Mouse (Mus musculus) cortical plate, adult 2 months (tissue): Measurements from ENCODE around the gene E130114P18Rik.

Experiments
- CTCF ChIP-seq: fragments of 200-500 bp; IDR thresholded peaks from 2 replicates; pipeline ENCODE4 v1.5.1; 2011; ENCODE audit warnings: mild to moderate bottlenecking, control low read depth, low read length; ENCODE audit not compliant: insufficient read depth; ENCODE audit errors: extremely low read depth
- POLR2A ChIP-seq: fragments of 200-500 bp; IDR thresholded peaks from 2 replicates; pipeline ENCODE4 v1.6.1; 2011; ENCODE audit warnings: mild to moderate bottlenecking, low read length, control low read depth; ENCODE audit not compliant: insufficient read depth; ENCODE audit errors: extremely low read depth

- TF ChIP-seq POLR2A = no peak
- TF ChIP-seq CTCF = no peak
Observed at GRCm38 (mm10) chr4:97806924-97807323, 29.0 kb upstream of the E130114P18Rik start.
